Mouse (Mus musculus) megakaryocyte-erythroid progenitor cell, adult 5-6 weeks (primary cell): ENCODE data around the gene Chmp2a. TPM values are rescaled to one million over a fixed set of nuclear protein-coding genes. Genes with fewer than 3 reads are reported as not detected.

Experiments used
- ATAC-seq: replicated peaks from 2 replicates; pipeline ENCODE4 v1.8.0; 2016; ENCODE audit warnings: mild to moderate bottlenecking, inconsistent platforms; ENCODE audit not compliant: severe bottlenecking, poor library complexity, low FRiP score, low TSS enrichment
- total RNA-seq, 2 experiments: library from RNA; stranded (forward) in 1 of 2; stranded (reverse) in 1 of 2; fragments of 200-1000, 215-1000 nt in 1 of 2; fragments of >200 nt in 1 of 2; fragmentation: Nextera tagmentation in 1 of 2; gene quantifications; 2 replicates each; pipeline ENCODE4 v1.2.3; 2014 to 2017

Gene Chmp2a
- total RNA-seq, 2 experiments from 2014 or later, result 142 to 192 TPM

- ATAC-seq, result no peak
Observed at GRCm38 (mm10) chr7:13007341-13008092, 27.1 kb downstream of the Chmp2a start.

DNA sequence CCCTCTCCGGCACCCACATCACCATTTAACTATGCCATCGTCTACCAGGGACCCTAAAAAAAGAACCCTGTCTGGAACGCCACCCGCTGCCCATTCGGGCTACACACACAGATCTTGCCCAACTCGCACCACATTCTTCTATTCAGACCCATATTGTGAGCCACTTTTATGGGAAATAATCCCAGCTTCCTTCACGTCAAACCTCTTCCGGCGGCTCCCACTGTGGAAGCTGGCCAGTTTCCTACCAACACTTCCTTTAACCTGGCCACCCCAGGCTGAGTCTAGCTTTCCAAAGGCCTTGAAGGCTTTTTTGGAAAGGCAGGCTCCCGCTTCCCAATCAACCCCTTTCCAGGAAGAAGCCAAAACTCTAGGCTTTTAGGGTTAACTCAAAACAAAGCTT is 28.1 kb downstream of the Chmp2a start:
- no peak for ATAC-seq

DNA sequence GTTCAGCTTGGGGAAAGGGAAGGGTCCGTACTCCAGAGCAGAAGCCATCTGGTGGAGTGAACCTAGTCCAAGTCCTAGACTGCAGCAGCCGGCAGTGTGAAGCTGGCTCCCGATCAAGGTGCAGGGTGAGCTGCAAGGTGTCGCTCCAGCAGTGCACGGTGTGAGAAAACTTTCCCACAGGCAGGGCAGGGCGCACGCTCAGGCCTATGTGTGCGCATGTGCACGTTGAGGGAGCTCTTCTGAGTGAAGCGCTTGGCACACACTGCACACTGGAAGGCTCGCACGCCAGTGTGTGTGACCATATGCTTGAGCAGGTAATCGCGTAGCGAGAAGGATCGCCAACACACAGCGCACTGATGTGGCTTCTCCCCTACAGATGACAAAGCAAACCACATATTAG is 28.6 kb downstream of the Chmp2a start:
- ATAC-seq, result no peak

- no peak for ATAC-seq
Observed at GRCm38 (mm10) chr7:13003380-13003779, 31.2 kb downstream of the Chmp2a start.

GRCm38 (mm10) chr7:13001584-13001983 is 33.0 kb downstream of the Chmp2a start:
- no peak for ATAC-seq

DNA sequence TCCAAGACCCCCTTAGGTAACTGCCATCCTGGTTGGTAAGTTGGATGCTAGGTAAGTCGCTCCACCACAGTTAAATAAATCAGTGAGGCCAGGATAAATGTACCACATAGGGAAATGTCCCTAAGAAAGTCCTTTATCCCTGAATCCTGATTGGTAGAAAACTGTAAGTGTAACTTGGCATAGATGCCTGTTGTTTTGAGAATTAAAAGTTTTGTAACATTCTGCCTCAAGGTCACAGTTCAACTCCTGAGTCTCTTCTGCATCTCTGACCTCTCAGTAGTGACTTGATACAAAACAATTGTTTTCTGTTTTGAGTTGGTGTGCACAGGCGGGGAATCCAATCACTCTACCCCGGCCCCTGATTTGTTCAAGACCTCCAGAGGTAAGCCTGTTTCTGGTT is 35.8 kb downstream of the Chmp2a start, which contains the start of gene Trim28:
Gene Trim28 (plus strand): TSS at position 264 of the 400 bp plus-strand sequence.
- ATAC-seq, result no peak

GRCm38 (mm10) chr7:12998053-12998452 is 36.6 kb downstream of the Chmp2a start, which contains the start of gene Slc27a5:
TSS of gene Slc27a5 (minus strand) at chr7:12998192.
- ATAC-seq, result no peak

GRCm38 (mm10) chr7:12997230-12997629 is 37.4 kb downstream of the Chmp2a start:
- no peak for ATAC-seq

- ATAC-seq, result no peak
Observed at GRCm38 (mm10) chr7:12995862-12996261, 38.7 kb downstream of the Chmp2a start.

DNA sequence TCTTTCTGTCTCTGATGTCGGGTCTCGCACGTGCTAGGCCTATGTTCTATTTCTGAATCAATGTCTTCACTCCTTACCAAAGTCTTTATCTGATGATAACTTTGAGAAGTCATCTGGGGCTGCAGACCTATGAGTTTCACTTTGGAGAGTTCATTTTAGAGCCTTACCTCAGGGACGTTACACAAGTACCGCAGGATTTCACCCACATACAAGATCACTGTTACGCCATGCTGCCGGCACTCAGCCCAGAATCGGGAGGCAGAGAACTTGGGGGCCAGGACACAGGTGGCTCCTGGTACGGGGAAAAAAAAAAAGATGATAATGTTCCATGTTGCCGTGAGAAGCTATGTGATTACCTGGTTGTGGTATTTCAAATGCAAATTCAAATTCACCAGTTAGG is 41.5 kb downstream of the Chmp2a start:
- ATAC-seq, result no peak

DNA sequence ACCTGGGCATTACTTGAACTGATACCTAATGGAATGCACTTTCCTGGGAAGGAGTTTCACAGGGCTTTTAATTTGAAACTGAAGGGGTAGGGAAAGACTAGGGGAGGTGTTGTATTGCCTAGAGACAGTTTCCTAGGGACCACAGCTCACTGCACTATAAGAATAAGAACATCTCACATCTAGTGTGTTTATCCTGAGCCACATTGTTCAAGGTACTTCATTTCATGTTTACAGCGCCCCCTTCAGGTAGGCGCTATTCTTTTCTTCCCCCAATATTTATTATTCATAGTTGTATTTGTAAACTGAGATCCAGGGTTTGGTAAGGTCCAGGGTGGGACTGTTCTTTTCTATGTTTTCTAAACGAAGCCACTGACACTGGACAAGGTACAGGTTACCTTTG is 42.4 kb downstream of the Chmp2a start:
- ATAC-seq, result peak; percentile 69

DNA sequence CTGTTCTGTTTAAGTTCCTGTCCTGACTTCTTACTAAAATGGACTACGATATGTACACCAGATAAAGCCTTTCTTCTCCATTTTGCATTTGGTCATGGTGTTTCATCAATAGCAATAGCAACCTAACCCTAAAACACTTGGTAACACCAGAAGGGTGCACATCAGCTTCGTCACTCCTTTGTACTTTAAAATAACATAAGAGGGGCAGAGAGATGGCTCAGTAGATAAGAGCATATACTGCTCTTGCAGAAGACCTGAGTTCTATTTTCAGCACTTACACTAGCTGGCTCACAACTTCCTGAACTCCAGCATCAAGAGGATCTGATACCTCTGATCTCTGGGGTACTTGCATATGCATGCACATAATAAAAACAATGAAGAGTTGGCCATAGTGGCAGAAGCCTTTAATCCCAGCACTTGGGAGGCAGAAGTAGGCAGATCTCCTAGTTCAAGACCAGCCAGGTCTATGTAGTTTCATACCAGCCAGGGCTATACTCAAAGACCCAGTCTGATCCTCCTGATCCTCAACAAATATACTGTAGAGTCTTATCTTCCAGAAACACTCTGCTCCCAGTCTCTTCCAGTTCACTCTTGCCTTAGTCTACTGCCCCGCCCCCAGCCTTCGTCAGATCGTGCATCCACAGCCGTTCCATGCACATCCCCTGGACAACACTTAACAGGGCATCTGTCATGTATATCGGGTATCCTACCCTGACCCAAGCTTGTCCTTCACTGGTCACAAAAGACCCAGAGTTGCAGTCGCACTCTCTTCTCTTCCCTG is 47.0 kb downstream of the Chmp2a start:
- peak; percentile 49 for ATAC-seq

DNA sequence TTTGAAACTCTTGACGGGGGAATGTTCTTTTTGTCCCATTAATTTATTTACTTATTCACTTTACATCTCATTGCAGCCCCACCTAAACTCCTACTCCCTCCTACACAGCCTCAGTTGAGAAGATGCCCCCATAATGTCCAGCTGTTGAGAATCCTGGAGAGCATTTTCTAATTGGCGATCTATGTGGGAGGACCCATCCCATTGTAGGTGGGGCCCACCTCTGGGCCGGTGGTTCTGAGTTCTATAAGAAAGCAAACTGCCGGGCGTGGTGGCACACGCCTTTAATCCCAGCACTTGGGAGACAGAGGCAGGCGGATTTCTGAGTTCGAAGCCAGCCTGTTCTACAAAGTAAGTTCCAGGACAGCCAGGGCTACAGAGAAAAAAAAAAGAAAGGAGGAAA is 47.7 kb downstream of the Chmp2a start:
- ATAC-seq, result no peak

DNA sequence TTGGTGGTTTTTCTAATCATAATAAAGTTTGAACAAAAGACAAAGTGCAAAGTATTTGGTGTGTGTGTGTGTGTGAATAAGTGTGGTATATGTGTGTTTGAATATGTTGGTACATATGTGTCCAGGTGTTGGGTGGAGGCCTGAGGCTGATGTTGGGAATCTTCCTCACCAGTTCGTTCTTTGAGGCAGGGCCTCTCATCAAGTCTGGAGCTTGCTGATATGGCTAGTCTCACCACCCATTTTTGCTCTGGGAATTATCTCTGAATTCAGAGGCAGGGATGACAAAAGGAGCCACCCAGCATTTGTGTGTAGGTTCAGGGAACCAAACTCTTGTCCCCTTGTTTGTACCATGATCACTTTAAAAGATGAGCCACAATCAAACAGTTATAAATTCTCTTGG is 48.9 kb downstream of the Chmp2a start:
- peak; percentile 38; the same call in 1 of the 2 replicates for ATAC-seq

Other genes with a start within 250 kb of the Chmp2a start
- gene Zscan18, start 231.2 kb downstream of the Chmp2a start, total RNA-seq (2014; fragmentation: Nextera tagmentation), result 0.94 and 3.2 TPM in 2 replicates
- 1.9 and 5.8 TPM in 2 replicates for gene Zscan18, start 231.2 kb downstream of the Chmp2a start, total RNA-seq (2017)
- gene Zfp329, start 215.9 kb downstream of the Chmp2a start, total RNA-seq (2014; fragmentation: Nextera tagmentation), result 12.3 and 14.0 TPM in 2 replicates
- 7.8 TPM in 2 replicates for gene Zfp329, start 215.9 kb downstream of the Chmp2a start, total RNA-seq (2017)
- gene Zfp110, start 200.0 kb downstream of the Chmp2a start, total RNA-seq (2014; fragmentation: Nextera tagmentation), result 26.7 and 30.6 TPM in 2 replicates
- 38.0 and 38.1 TPM in 2 replicates for gene Zfp110, start 200.0 kb downstream of the Chmp2a start, total RNA-seq (2017)
- 3.2 and 6.2 TPM in 2 replicates for gene Zfp128, start 153.6 kb downstream of the Chmp2a start, total RNA-seq (2014; fragmentation: Nextera tagmentation)
- 3.3 and 4.0 TPM in 2 replicates for gene Zfp128, start 153.6 kb downstream of the Chmp2a start, total RNA-seq (2017)
- gene Zscan22, start 137.0 kb downstream of the Chmp2a start, total RNA-seq (2014; fragmentation: Nextera tagmentation), result 13.3 and 18.7 TPM in 2 replicates
- 5.7 and 7.1 TPM in 2 replicates for gene Zscan22, start 137.0 kb downstream of the Chmp2a start, total RNA-seq (2017)
- gene Rps5, start 112.5 kb downstream of the Chmp2a start, total RNA-seq (2014; fragmentation: Nextera tagmentation), result 3,241 and 3,814 TPM in 2 replicates
- gene Rps5, start 112.5 kb downstream of the Chmp2a start, total RNA-seq (2017), result 1,950 and 2,335 TPM in 2 replicates
- gene Rnf225, start 107.4 kb downstream of the Chmp2a start, total RNA-seq (2014; fragmentation: Nextera tagmentation), result 0.77 and 1.2 TPM in 2 replicates
- 1.6 TPM in 1 of 2 replicates, not detected in the other for gene Rnf225, start 107.4 kb downstream of the Chmp2a start, total RNA-seq (2017)
- 3.7 and 4.3 TPM in 2 replicates for gene Zfp324, start 69.0 kb downstream of the Chmp2a start, total RNA-seq (2014; fragmentation: Nextera tagmentation)
- gene Zfp324, start 69.0 kb downstream of the Chmp2a start, total RNA-seq (2017), result 3.1 and 7.7 TPM in 2 replicates
- gene Zfp446, start 57.0 kb downstream of the Chmp2a start, total RNA-seq (2014; fragmentation: Nextera tagmentation), result 6.1 and 9.0 TPM in 2 replicates
- gene Zfp446, start 57.0 kb downstream of the Chmp2a start, total RNA-seq (2017), result 1.6 and 1.9 TPM in 2 replicates
- not detected in 2 replicates for gene Slc27a5, start 36.6 kb downstream of the Chmp2a start, total RNA-seq (2014; fragmentation: Nextera tagmentation)
- not detected in 2 replicates for gene Slc27a5, start 36.6 kb downstream of the Chmp2a start, total RNA-seq (2017)
- 654 and 831 TPM in 2 replicates for gene Trim28, start 35.7 kb downstream of the Chmp2a start, total RNA-seq (2014; fragmentation: Nextera tagmentation)
- gene Trim28, start 35.7 kb downstream of the Chmp2a start, total RNA-seq (2017), result 556 and 566 TPM in 2 replicates
- gene Zbtb45, start 24.8 kb downstream of the Chmp2a start, total RNA-seq (2014; fragmentation: Nextera tagmentation), result 14.0 and 30.8 TPM in 2 replicates
- 5.1 and 9.2 TPM in 2 replicates for gene Zbtb45, start 24.8 kb downstream of the Chmp2a start, total RNA-seq (2017)
- gene Ube2m, start 3.5 kb upstream of the Chmp2a start, total RNA-seq (2014; fragmentation: Nextera tagmentation), result 222 and 267 TPM in 2 replicates
- gene Ube2m, start 3.5 kb upstream of the Chmp2a start, total RNA-seq (2017), result 106 and 110 TPM in 2 replicates
- 0.62 and 3.9 TPM in 2 replicates for gene Mzf1, start 20.0 kb upstream of the Chmp2a start, total RNA-seq (2014; fragmentation: Nextera tagmentation)
- gene Mzf1, start 20.0 kb upstream of the Chmp2a start, total RNA-seq (2017), result 0.47 and 1.3 TPM in 2 replicates
- gene Vmn1r85, start 60.4 kb upstream of the Chmp2a start, total RNA-seq (2014; fragmentation: Nextera tagmentation), result not detected in 2 replicates
- gene Vmn1r85, start 60.4 kb upstream of the Chmp2a start, total RNA-seq (2017), result not detected in 2 replicates
- not detected in 2 replicates for gene Vmn1r86, start 85.1 kb upstream of the Chmp2a start, total RNA-seq (2014; fragmentation: Nextera tagmentation)
- gene Vmn1r86, start 85.1 kb upstream of the Chmp2a start, total RNA-seq (2017), result not detected in 2 replicates
- gene Vmn1r87, start 105.3 kb upstream of the Chmp2a start, total RNA-seq (2014; fragmentation: Nextera tagmentation), result not detected in 2 replicates
- not detected in 2 replicates for gene Vmn1r87, start 105.3 kb upstream of the Chmp2a start, total RNA-seq (2017)
- gene Vmn1r88, start 124.8 kb upstream of the Chmp2a start, total RNA-seq (2014; fragmentation: Nextera tagmentation), result 0.25 TPM in 1 of 2 replicates, not detected in the other
- not detected in 2 replicates for gene Vmn1r88, start 124.8 kb upstream of the Chmp2a start, total RNA-seq (2017)
- not detected in 2 replicates for gene Vmn1r89, start 178.2 kb upstream of the Chmp2a start, total RNA-seq (2014; fragmentation: Nextera tagmentation)
- not detected in 2 replicates for gene Vmn1r89, start 178.2 kb upstream of the Chmp2a start, total RNA-seq (2017)
- 164 and 210 TPM in 2 replicates for gene Lig1, start 242.5 kb upstream of the Chmp2a start, total RNA-seq (2014; fragmentation: Nextera tagmentation)
- gene Lig1, start 242.5 kb upstream of the Chmp2a start, total RNA-seq (2017), result 125 and 135 TPM in 2 replicates
- gene Zswim9, start 243.9 kb upstream of the Chmp2a start, total RNA-seq (2014; fragmentation: Nextera tagmentation), result 5.9 and 6.3 TPM in 2 replicates
- 1.7 and 5.9 TPM in 2 replicates for gene Zswim9, start 243.9 kb upstream of the Chmp2a start, total RNA-seq (2017)